Mouse (Mus musculus): ENCODE data around the gene Cdc42. TPM values are rescaled to one million over a fixed set of nuclear protein-coding genes. Genes with fewer than 3 reads are reported as not detected.
A peak's percentile ranks its signal among the peaks of the same experiment; 100 is the strongest.

Cdc42 gene
- polyA plus RNA-seq, 1 experiment from 2014 or later = 749 TPM

- Histone ChIP-seq H3K4me1 (replicated peaks) (peaks cover 9% of the 10 kb centered on the region), H3K27me3 (peaks cover 20% of the 10 kb centered on the region), H3K9ac (replicated peaks) (no peak overlapping the region), H3K36me3 (no peaks in the 10 kb centered on the region), H3K9me3 (no peaks in the 10 kb centered on the region), H3K27ac (no peak overlapping the region), H3K4me3 (replicated peaks) (no peak overlapping the region), H3K4me2 (replicated peaks) (no peak overlapping the region)
- WGBS = 6% methylated on average over 4 of the region's 4 CpGs
- no peak for ATAC-seq
Measured at GRCm38 (mm10) chr4:137287818-137288217, 69.7 kb downstream of the Cdc42 start.

- H3K9ac ChIP-seq (replicated peaks) = no peak overlapping the region
- no peaks in the 10 kb centered on the region for H3K36me3 ChIP-seq
- 80% methylated on average over 13 of the region's 13 CpGs for WGBS
- no peak overlapping the region for H3K4me2 ChIP-seq (replicated peaks)
- peaks cover 26% of the 10 kb centered on the region for H3K27me3 ChIP-seq
- ATAC-seq = no peak
- H3K9me3 ChIP-seq = no peaks in the 10 kb centered on the region
- peaks cover 13% of the 10 kb centered on the region for H3K4me1 ChIP-seq (replicated peaks)
- no peak overlapping the region for H3K4me3 ChIP-seq (replicated peaks)
- H3K27ac ChIP-seq = no peak overlapping the region
Measured at GRCm38 (mm10) chr4:137287206-137287605, 70.3 kb downstream of the Cdc42 start.

- no peak overlapping the region for H3K9ac ChIP-seq (replicated peaks)
- no peak overlapping the region for H3K4me3 ChIP-seq (replicated peaks)
- H3K4me1 ChIP-seq (replicated peaks) = peaks cover 13% of the 10 kb centered on the region
- ATAC-seq = no peak
- H3K27me3 ChIP-seq = peaks cover 32% of the 10 kb centered on the region
- no peak overlapping the region for H3K4me2 ChIP-seq (replicated peaks)
- H3K9me3 ChIP-seq = no peaks in the 10 kb centered on the region
- no peak overlapping the region for H3K27ac ChIP-seq
- no peaks in the 10 kb centered on the region for H3K36me3 ChIP-seq
- 63% methylated on average over 8 of the region's 8 CpGs for WGBS
Measured at GRCm38 (mm10) chr4:137286662-137286953, 70.9 kb downstream of the Cdc42 start.

GRCm38 (mm10) chr4:137285876-137286661 lies 71.5 kb downstream of the Cdc42 start:
- H3K27me3 ChIP-seq = peaks cover 37% of the 10 kb centered on the region
- 63% methylated on average over 14 of the region's 15 CpGs for WGBS
- H3K36me3 ChIP-seq = no peaks in the 10 kb centered on the region
- peaks cover 13% of the 10 kb centered on the region for H3K4me1 ChIP-seq (replicated peaks)
- ATAC-seq = no peak
- H3K27ac ChIP-seq = no peak overlapping the region
- H3K4me2 ChIP-seq (replicated peaks) = no peak overlapping the region
- H3K4me3 ChIP-seq (replicated peaks) = no peak overlapping the region
- H3K9ac ChIP-seq (replicated peaks) = no peak overlapping the region
- H3K9me3 ChIP-seq = no peaks in the 10 kb centered on the region

- H3K27ac ChIP-seq = no peak overlapping the region
- H3K9ac ChIP-seq (replicated peaks) = no peak overlapping the region
- no peak for ATAC-seq
- no peak overlapping the region for H3K4me3 ChIP-seq (replicated peaks)
- 9% methylated on average over 4 of the region's 4 CpGs for WGBS
- H3K4me1 ChIP-seq (replicated peaks) = peaks cover 26% of the 10 kb centered on the region
- H3K9me3 ChIP-seq = no peaks in the 10 kb centered on the region
- H3K36me3 ChIP-seq = no peaks in the 10 kb centered on the region
- H3K4me2 ChIP-seq (replicated peaks) = no peak overlapping the region
- peaks cover 64% of the 10 kb centered on the region for H3K27me3 ChIP-seq
Measured at GRCm38 (mm10) chr4:137283407-137283732, 74.2 kb downstream of the Cdc42 start.

- Histone ChIP-seq H3K4me3 (replicated peaks) (no peak overlapping the region), H3K9me3 (no peaks in the 10 kb centered on the region), H3K4me2 (replicated peaks) (no peak overlapping the region), H3K9ac (replicated peaks) (no peak overlapping the region), H3K27me3 (peaks cover 70% of the 10 kb centered on the region), H3K36me3 (no peaks in the 10 kb centered on the region), H3K4me1 (replicated peaks) (peaks cover 31% of the 10 kb centered on the region), H3K27ac (no peak overlapping the region)
- 11% methylated on average over 17 of the region's 17 CpGs for WGBS
- no peak for ATAC-seq
Measured at GRCm38 (mm10) chr4:137282584-137283406, 74.7 kb downstream of the Cdc42 start.

GRCm38 (mm10) chr4:137282122-137282521 lies 75.4 kb downstream of the Cdc42 start:
- Histone ChIP-seq H3K9me3 (no peaks in the 10 kb centered on the region), H3K4me3 (replicated peaks) (no peak overlapping the region), H3K9ac (replicated peaks) (no peak overlapping the region), H3K4me2 (replicated peaks) (no peak overlapping the region), H3K27me3 (peaks cover 77% of the 10 kb centered on the region), H3K4me1 (replicated peaks) (peaks cover 36% of the 10 kb centered on the region), H3K36me3 (no peaks in the 10 kb centered on the region), H3K27ac (no peak overlapping the region)
- ATAC-seq = no peak
- 82% methylated on average over 5 of the region's 5 CpGs for WGBS

- H3K9ac ChIP-seq (replicated peaks) = no peak overlapping the region
- H3K4me3 ChIP-seq (replicated peaks) = no peak overlapping the region
- H3K4me1 ChIP-seq (replicated peaks) = peaks cover 40% of the 10 kb centered on the region
- H3K4me2 ChIP-seq (replicated peaks) = no peak overlapping the region
- no peak for ATAC-seq
- WGBS = 71% methylated on average over 3 of the region's 3 CpGs
- no peak overlapping the region for H3K27ac ChIP-seq
- H3K36me3 ChIP-seq = no peaks in the 10 kb centered on the region
- no peaks in the 10 kb centered on the region for H3K9me3 ChIP-seq
- H3K27me3 ChIP-seq = peaks cover 85% of the 10 kb centered on the region
Measured at GRCm38 (mm10) chr4:137281273-137281672, 76.2 kb downstream of the Cdc42 start.

- no peak for ATAC-seq
- H3K9ac ChIP-seq (replicated peaks) = no peak overlapping the region
- H3K4me1 ChIP-seq (replicated peaks) = peaks cover 39% of the 10 kb centered on the region
- H3K27me3 ChIP-seq = peaks cover 98% of the 10 kb centered on the region
- no peak overlapping the region for H3K4me3 ChIP-seq (replicated peaks)
- no peak overlapping the region for H3K27ac ChIP-seq
- WGBS = 14% methylated on average over 5 of the region's 5 CpGs
- no peak overlapping the region for H3K4me2 ChIP-seq (replicated peaks)
- no peaks in the 10 kb centered on the region for H3K9me3 ChIP-seq
- H3K36me3 ChIP-seq = no peaks in the 10 kb centered on the region
Measured at GRCm38 (mm10) chr4:137279346-137279745, 78.2 kb downstream of the Cdc42 start.

- Histone ChIP-seq H3K4me2 (replicated peaks) (peak overlapping the region; percentile 92), H3K9me3 (no peaks in the 10 kb centered on the region), H3K9ac (replicated peaks) (peak overlapping the region; percentile 67), H3K36me3 (no peaks in the 10 kb centered on the region), H3K4me3 (replicated peaks) (peak overlapping the region; percentile 50), H3K27ac (no peak overlapping the region; the same call in 1 of the 2 replicates), H3K4me1 (replicated peaks) (peaks cover 39% of the 10 kb centered on the region), H3K27me3 (peaks cover 97% of the 10 kb centered on the region)
- 1% methylated on average over 22 of the region's 22 CpGs for WGBS
- ATAC-seq = peak; percentile 51; the same call in 1 of the 2 replicates
Measured at GRCm38 (mm10) chr4:137278144-137279040, 79.1 kb downstream of the Cdc42 start.

- Histone ChIP-seq H3K4me2 (replicated peaks) (peak overlapping the region; percentile 92), H3K36me3 (no peaks in the 10 kb centered on the region), H3K9me3 (no peaks in the 10 kb centered on the region), H3K4me1 (replicated peaks) (peaks cover 33% of the 10 kb centered on the region), H3K4me3 (replicated peaks) (peak overlapping the region; percentile 50), H3K27ac (no peak overlapping the region), H3K27me3 (peaks cover 92% of the 10 kb centered on the region), H3K9ac (replicated peaks) (peak overlapping the region; percentile 67)
- ATAC-seq = peak; percentile 6; the same call in 1 of the 2 replicates
- WGBS = under 1% methylated on average over 60 of the region's 71 CpGs
Measured at GRCm38 (mm10) chr4:137277600-137278143, 79.8 kb downstream of the Cdc42 start.

Measured in midbrain, embryonic 13.5 days (tissue).